Mouse (Mus musculus) cerebellum, adult 18-20 months (tissue): ENCODE data around the gene March11.

ENCODE experiments used
- DNase-seq, 2 experiments: peaks; one replicate each; pipeline ENCODE4 v3.0.0; 2021

The March11 gene

DNA sequence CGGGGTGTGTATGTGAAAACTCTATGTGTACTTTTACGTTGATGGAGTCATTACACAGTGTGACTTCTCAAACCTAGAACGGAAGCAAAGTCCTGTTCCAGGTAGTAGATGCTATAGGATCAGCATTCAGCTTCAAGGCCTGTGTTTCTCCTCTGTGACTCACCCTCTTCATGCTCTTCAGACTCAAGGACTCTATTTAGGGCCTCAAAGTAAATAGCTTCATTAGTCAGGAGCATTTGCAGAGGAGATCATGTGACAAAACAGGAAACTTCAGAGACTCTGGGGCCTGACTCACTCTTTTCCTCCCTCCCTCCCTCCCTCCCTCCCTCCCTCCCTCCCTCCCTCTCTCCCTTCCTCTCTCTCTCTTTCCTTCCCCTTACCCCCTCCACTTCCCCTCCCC lies 66.1 kb downstream of the March11 start:
- no peak for DNase-seq

DNA sequence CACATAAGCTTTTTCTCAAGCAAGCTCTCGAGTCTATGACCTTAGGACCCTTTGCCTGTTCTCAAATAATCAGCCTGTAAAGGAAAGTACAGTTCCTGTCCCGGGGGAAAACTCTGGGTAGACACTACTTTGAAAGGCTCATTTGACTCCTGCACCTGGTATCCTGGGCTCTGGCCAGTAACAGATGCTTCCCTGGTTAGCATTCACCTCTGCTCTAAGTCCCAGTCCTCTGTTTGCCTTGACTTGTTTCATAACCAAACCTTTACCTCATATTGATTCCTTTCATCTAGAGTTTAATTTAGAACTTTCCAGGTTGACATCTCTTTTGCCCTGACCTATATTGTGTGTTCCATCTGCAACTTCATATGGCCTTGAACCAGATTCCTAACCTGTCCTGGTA lies 68.5 kb downstream of the March11 start:
- peak in 1 of 2 experiments; percentile 5 for DNase-seq

DNA sequence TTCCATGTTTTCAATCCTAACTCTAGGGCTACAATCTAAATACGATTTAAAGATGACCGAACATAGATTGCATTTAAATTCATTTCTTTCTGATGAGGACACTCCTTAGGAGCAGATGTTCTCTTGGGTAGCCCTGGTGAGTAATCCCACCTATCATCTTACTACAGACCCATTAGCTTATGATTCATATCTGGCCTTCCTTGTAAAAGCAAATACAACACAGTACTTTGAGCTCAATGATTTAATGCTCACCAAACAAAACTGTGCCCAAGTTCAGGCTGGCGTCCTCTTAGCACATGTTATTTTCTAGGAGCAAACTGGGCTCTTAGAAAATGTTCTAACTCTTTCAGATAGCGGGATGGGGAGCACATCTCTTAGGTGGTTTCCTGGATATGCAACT lies 70.0 kb downstream of the March11 start:
- no peak for DNase-seq

DNA sequence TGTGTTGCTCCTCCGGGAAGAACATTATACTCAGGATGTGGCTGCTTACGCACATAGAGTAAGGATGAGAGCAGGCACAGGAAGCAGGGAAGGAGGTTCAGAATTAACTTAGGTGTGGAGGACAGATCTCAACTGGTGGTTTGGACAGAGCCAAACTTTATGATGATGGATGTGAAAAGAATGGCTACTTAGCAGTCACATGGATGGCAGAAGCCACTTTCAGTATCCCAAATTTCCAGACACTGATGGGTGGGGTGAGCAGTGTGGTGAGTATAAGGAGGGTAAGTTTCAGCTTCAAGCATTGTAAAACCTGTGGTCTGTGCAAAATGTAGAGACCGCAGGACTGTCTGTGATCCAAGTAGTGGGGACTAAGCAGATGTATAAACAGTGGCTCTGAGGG lies 71.0 kb downstream of the March11 start:
- no peak for DNase-seq

- DNase-seq: no peak
Observed at GRCm38 (mm10) chr15:26380844-26381243, 72.0 kb downstream of the March11 start.

- DNase-seq: no peak
Observed at GRCm38 (mm10) chr15:26390001-26390400, 81.2 kb downstream of the March11 start.

DNA sequence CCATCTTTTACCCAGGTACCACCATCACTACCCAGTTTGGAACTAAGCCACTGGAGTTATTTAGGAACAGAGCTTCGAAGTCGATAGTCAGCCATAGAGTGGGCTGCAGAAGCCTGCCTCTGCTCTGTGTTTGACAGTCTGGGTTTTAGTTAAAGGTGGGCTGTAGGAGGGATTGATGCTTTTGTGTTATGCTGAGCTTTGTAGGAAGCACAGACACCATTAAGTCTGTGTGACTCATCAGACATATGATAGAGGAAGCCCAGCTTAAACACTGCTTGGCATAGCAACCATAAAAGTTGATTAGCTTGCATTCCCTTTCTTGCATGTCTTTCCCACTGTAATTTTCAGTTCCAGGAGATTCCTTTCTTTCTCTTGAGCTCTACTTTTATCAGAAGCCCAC lies 87.7 kb downstream of the March11 start:
- no peak for DNase-seq

GRCm38 (mm10) chr15:26425284-26425683 lies 116.4 kb downstream of the March11 start:
- no peak for DNase-seq

- no peak for DNase-seq
Observed at GRCm38 (mm10) chr15:26426231-26426630, 117.4 kb downstream of the March11 start.

DNA sequence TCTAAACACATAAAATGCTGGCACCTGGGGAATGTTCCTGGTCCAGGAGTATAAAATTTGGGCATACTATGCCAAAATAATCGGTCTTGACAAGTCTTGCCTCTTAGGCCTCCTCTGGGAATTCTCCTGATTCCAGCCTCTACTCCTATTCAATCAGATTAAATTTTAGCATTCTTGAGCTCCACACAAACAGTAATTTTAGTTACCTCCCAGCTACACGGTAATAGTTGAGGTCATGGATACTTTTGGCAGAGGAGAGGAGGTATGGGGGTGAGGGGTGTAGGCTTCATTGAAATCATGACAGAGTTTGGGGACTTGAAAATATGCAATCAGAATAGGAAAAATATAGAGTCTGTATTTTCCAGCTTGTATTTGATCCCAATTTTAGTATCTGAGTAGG lies 121.7 kb downstream of the March11 start:
- DNase-seq: no peak

DNA sequence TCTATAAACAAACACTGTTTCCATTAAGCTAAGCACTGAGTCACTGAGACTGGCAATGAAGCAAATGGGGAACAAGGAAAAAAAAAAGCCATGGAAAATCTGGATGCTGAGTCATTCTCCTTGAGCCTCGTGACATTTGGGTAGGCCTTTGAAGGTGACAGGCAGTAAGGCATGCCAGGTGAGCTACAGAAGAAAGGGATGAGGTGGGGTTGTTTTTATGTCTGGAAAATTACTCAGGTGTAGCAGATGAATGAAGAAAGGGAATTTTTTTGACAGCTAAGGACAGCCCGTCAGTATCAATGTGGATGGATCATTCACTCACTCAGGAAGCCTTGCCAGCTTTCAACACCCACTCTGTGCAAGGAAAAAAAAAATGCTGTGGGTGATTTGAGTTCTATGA lies 123.8 kb downstream of the March11 start:
- no peak for DNase-seq

- no peak for DNase-seq
Observed at GRCm38 (mm10) chr15:26435725-26436124, 126.9 kb downstream of the March11 start.

- no peak for DNase-seq
Observed at GRCm38 (mm10) chr15:26437113-26437512, 128.3 kb downstream of the March11 start.
